Mouse (Mus musculus): ENCODE results near the gene Ccm2l.

- TF ChIP-seq CTCF (IDR thresholded peaks at IDR 0.05; ENCODE audit: low read depth) (peak; percentile 57), EP300 (IDR thresholded peaks at IDR 0.05; ENCODE audit: low read depth) (0 out of 2 replicates have a peak, but pooled peaks have one; percentile 55)
Observed at GRCm38 (mm10) chr2:153084261-153084976, 18.7 kb downstream of the Ccm2l start.

All from liver, postnatal 0 days (tissue).